Mouse (Mus musculus): ENCODE data around the gene Gm30302.
"Not testable (repeated sequence)": the region's sequence is repeated elsewhere in the genome, so short reads cannot be mapped to it uniquely, and the experiment has no call there.

Gm30302 gene
- long read RNA-seq, experiment 1 = 0 reads
- long read RNA-seq, experiment 2 = 0 reads

DNA sequence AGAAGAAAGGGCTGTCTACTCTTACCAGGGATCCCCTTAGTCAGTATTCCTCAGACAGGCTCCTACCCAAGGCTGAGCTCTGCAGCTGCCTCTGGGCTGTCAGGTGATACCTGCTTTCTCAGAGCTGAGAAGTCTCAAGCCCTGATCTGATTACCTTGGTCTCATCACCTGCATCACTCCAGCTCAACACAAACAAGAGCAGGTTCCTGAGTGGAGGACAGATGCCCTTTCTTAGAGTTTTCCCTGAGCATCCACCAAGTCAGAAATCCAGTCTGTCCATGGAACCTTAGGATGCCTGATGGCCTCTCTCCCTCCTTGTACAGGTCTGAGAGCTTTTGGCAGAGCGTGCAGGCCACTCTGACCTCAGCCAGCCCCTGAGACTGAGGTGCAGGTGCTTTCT, at the start of gene Gm30302:
TSS of gene Gm30302 (minus strand) at position 101 of the 400 bp plus-strand sequence.
- intact Hi-C loops (cut with DNase I) = no loop called here

GRCm38 (mm10) chr13:49846751-49847150, 48.0 kb upstream of the Gm30302 start:
- intact Hi-C loops (cut with DNase I) = no loop called here

DNA sequence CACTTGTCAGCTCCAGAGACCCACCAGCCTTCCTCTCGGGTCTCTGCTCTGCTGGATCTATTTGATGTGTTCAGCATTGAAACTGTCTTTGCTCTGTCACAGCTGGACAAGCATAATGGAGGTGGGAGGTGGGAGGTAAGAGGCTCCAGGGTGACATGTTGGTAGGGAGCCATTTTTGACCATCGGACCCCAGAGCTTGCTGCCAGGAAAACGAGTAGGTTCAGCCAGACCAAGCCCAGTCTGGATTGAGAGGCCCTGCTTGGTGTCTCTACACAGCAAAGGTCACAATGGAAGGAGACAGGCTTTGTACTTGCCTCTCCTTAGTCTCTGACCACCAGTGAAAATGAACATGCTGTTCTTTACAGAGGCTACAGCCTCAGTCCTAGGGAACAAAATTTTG, 47.3 kb upstream of the Gm30302 start:
- intact Hi-C loops (cut with DNase I) = no loop called here

DNA sequence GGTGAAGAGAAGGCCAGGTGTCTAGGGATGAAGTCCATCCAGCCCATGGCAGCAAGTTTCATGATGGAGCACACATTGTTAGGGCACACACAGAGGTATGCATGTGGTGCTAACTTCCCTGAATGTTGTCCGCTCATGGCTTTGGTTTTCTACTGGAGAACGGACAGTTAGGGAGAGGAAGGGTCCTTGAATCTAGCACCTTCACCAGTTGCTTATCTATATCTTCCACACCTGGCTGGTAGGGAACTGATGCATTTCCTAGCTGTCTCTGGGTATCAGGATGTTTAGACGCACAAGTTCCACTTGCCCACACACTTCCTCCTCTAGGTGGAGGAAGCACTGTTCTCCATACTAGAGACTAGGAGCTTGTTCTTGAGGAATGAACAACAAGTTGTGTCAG, 46.9 kb upstream of the Gm30302 start:
- intact Hi-C loops (cut with DNase I) = no loop called here

DNA sequence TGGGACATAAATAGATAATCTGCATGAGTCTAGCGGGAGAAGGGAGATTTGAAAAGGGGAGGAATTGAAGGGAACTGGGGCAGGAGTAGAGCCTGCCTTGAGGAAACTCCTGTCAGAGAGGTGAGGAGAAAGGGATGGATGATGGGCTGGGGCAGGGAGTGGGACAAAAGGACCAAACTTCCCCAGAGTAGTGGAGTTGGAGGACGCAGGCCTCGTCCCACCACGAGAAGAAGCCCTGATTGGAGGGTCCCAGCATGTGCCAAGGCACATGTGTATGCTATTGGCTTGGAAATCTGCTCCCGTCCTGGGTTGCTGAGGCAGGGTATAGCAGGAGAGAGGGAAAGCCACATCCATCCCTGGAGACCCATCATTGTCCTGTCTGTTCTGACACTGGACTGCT, 45.3 kb upstream of the Gm30302 start:
- intact Hi-C loops (cut with DNase I) = no loop called here

GRCm38 (mm10) chr13:49841186-49841585, 42.4 kb upstream of the Gm30302 start:
- intact Hi-C loops (cut with DNase I) = no loop called here

DNA sequence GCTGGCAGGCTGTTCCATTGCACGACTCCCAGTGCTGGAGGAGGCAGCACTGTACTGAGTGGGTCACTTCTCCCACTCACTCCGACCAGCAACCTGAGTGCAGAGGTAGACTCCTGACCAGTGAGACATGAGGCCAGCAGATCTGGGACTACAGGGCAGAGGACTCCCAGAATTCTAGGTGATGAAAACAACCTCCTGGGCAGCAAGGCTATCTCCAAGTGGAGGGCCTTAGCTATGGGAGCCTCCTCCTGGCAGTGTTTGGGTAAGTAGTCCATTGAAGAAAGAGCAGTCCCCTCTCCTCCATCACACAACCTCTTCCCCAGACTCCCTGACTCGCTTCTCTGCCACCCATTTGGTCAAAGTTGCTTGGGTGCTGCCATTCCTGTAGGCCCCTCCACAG, 31.6 kb upstream of the Gm30302 start:
- intact Hi-C loops (cut with DNase I) = no loop called here

GRCm38 (mm10) chr13:49825300-49825699, 26.5 kb upstream of the Gm30302 start:
- intact Hi-C loops (cut with DNase I) = no loop called here

- intact Hi-C loops (cut with DNase I) = no loop called here
Measured at GRCm38 (mm10) chr13:49814958-49815357, 16.2 kb upstream of the Gm30302 start.

DNA sequence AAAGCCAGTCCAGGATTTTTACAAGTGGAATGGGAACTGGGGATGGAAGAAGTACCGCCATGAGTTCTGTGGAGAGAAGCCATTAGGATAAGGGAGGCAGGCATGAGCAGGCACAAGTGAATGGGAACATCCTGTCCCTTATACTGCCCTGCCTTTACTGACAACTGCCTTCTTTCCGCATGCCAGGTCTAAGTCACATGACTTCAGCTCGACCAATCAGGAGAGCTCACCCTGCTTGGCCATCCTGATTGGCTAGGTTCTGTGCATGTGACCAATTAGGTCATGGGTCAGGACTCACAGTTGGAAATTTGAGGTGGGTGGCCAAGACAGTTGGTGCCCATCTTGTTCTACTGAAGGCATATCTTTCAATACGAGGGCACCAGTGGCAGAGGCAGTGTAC, 15.6 kb upstream of the Gm30302 start:
- intact Hi-C loops (cut with DNase I) = no loop called here

DNA sequence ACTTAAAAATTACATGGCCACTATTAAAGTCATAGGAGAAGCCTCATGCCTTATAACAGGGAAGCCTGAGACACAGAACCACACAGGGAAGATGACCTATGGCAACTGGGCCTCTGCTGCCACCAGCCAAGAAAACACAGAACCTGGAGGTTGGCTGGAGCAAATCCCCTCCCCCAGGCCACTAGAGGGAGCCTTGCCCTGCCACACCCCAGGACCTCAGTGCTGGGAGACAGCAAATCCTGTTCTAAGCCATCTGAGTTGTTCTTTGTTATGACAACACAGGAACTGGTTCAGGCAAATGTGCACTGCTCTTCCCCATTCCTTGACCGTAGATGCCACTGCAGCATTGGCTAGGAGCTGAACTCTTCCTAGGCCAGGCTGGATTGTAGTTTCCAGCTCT, 8.3 kb upstream of the Gm30302 start:
- intact Hi-C loops (cut with DNase I) = no loop called here

DNA sequence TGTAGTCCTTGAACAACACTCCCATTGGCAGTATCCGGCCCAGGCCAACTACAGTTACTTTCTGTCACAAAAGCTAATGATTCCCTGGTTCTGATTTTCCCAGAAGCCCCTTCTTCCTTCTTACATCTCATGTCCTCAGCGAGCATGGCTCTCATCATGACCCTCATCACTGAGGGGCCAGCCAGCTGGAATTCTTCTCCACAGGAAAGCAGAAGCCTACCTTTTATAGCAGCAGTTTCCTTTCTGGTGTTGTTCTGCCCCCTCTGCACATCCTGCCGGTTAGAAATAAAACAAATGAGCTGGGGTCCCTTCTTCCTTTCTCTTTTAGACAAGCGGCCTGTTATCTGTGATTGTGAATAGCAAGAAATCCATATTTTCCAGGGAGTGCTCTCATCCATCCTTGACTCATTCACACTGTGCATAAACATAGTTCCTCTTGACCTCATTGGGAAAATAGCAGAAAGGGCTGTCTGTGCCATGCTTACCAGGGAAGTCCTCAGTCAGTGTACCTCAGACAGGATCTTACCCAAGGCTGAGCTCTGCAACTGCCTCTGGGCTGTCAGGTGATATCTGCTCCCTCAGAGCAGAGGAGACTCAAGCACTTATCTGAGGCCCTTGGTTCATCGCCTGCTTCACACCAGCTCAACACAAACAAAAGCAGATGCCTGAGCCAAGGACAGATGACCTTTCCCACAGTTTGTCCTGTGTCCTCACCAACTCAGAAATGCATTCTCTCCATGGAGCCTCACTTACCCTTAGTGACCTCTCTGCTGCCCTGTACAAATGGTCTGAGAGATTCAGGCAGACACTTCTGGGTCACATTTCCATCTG, 10.0 kb downstream of the Gm30302 start:
- intact Hi-C loops (cut with DNase I) = no loop called here

DNA sequence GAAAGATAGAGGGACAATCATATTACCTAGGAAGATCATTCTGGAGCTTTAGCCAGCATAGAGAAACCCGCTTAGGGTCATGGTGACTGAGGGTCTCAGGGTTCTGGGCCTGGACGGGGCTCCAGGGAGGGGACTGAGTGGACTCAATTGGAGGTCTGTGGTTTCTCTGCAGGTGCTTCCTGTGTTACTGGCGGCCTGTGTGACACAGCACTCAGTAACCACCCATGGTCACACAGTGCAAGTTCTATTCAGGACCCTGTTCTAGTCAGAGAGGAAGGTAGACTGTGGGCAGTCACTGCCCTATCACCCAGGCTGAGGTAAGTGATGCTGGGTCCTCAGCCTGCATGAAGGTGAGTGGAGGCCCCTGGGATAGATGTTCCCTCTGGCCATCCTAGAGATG, 14.9 kb downstream of the Gm30302 start:
- intact Hi-C loops (cut with DNase I) = no loop called here

DNA sequence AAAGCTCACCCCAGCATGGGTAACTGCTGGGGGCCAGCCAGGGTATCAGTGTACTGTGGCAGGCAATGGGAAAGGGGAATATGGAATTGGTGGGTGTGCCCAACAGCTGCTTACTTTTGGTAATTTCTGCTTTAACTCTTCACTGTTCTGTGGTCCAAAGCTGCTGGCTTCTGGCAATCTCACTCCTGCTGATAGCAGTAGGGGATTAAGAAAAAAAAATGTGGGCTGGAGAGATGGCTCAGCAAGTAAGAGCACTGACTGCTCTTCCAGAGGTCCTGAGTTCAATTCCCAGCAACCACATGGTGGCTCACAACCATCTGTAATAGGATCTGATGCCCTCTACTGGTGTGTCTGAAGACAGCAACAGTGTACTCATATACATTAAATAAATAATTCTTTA, 27.3 kb downstream of the Gm30302 start:
- intact Hi-C loops (cut with DNase I) = not testable (repeated sequence)

DNA sequence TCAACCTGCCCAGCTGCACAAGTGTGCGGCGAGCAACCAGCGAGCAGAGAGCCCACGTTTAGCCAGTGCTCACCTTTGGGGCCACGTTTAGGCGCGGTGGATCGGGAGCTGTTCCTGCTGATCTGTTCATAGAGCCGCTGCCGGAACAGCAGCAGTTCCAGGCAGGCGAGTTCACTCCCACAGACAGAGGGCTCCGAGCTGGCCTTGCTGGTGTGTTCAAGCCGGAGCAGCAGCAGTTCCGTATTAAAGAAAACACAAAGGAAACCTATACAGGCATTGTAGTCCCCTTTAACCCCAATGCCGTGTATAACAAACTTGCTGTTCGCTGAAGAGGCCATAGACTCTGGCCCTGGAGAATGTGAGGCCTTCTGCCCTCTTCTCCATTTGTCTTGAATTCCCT, 29.7 kb downstream of the Gm30302 start:
- intact Hi-C loops (cut with DNase I) = no loop called here

DNA sequence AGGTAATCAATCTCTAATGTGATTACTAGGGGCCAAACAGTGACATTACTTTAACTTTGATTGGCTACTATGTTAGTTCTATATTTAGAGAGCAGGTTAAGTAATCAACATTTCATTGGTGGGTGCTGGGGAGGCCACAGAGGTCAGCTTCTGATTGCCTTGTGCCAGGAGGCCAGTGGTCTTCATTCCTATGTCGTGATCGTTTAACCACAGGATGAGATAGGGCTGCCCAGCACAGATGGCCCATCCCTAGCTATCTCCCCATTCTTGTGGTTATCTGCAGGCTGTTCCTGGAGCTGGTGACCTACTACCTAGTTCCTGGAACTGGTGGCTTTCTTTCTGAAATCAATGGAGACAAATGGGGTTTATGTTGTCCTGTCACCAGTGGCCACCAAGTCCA, 30.8 kb downstream of the Gm30302 start:
- intact Hi-C loops (cut with DNase I) = no loop called here

- intact Hi-C loops (cut with DNase I) = no loop called here
Measured at GRCm38 (mm10) chr13:49766269-49766668, 32.5 kb downstream of the Gm30302 start.

DNA sequence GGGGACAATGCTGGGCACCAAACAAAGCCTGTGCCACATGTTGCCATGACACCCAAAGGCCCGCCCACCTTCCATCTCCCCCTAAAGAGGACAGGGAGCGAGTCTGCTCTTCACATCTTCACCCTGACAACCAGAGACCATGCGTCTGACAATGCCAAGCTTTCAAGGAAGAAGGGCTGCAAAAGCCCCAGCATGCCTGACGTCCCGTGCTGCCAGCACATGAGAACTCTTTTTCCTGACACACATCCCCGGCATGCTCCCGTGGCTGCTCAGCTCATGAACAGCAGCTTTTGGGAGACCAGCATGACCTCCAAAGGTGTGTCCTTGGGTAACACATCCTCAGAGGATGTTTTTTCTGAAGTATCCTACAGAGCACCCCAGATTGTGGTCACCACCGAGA, 33.5 kb downstream of the Gm30302 start:
- intact Hi-C loops (cut with DNase I) = no loop called here

GRCm38 (mm10) chr13:49762208-49762607, 36.6 kb downstream of the Gm30302 start:
- intact Hi-C loops (cut with DNase I) = no loop called here

DNA sequence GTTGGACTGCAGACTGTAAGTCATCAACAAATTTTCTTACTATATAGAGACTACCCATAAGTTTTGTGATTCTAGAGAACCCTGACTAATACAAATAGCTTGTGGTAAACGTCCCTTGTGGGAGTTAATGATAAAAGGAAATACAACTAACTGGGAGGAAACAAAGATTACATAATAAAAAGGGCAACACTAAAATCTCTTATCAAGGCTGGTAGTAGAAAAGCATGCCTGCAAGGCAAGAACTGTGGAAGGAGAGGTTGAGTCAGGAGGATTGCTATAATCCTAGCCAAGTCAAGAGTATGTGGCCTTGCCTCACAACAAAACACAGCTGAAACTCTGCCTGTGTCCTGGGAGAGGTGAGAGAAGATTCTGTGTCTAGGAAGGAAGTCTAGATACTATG, 38.1 kb downstream of the Gm30302 start:
- intact Hi-C loops (cut with DNase I) = no loop called here

DNA sequence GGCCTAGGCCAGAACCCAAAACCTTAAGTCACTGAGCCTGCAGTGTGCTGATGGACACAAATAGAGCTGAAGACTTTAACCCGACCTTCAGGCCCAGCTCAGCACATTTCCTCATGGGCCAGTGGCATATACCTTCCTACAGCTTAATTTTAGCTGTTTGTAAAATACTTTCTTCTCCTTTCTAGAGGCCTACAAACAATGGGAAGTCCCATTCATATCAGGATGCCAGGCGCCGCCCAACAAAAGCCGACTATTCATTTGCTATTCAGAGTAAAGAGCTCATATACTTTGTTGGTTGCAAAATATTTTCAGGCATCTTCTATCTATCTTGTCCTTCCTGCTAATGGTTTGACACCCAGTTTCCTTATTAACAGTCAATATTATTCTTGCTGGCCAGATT, 40.8 kb downstream of the Gm30302 start:
- intact Hi-C loops (cut with DNase I) = no loop called here

- intact Hi-C loops (cut with DNase I) = no loop called here
Measured at GRCm38 (mm10) chr13:49756591-49756990, 42.2 kb downstream of the Gm30302 start.

DNA sequence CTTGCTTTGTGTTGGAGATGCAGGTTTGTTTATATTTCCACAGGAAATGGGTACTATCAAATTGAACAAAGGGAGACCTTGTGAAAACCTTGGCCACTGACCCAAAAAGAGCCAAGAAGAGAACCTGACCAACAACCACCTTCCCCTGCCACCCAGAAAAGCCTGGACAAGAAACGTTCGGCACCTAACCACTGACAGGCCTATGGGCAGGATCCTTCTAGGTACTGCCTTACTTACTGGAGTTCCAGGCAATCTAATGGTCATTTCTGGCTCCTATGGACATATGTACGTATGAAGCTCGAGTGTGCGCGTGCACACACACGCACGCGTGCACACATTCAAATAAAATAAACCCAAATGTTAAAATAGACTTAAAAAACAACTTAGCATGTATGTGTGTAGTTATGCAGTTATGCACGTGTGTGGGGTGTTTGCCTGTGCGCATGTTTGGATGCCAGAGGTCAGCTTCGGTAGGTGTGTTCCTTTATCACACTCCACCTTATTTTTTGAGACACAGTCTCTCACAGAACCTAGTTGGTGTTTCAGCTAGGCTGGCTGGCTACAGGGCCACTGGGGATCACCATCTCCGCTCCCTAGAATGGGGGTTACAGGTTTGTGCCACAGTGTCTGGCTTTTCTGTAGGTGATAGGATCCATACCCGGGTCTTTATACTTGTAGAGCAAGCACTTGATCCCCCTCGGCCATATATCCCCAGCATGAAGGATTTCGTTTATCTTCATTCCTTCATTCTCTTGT, 57.3 kb downstream of the Gm30302 start:
- intact Hi-C loops (cut with DNase I) = no loop called here

All from adrenal gland (tissue).